Mouse (Mus musculus): ENCODE measurements around the gene Iffo1. TPM values are rescaled to one million over a fixed set of nuclear protein-coding genes. Genes with fewer than 3 reads are reported as not detected.

Iffo1 gene
- polyA plus RNA-seq, 1 experiment from 2014 or later = 7.0 TPM

Small RNA genes lying within 50 kb of the gene (microRNA-seq; reads per million reads assigned to microRNA genes)
- gene Mir3098 = 0.84 reads per million
- gene Mir7045 = not detected

Other genes with a start within 250 kb of the Iffo1 start
- 1.6 and 1.7 TPM in 2 replicates for gene Lag3, start 233.5 kb upstream of the Iffo1 start, polyA plus RNA-seq (2014; fragmentation: Nextera tagmentation; extraction: Ambion mirVana)
- 219 and 295 TPM in 2 replicates for gene Ptms, start 225.1 kb upstream of the Iffo1 start, polyA plus RNA-seq (2014; fragmentation: Nextera tagmentation; extraction: Ambion mirVana)
- 396 and 402 TPM in 2 replicates for gene Mlf2, start 213.9 kb upstream of the Iffo1 start, polyA plus RNA-seq (2014; fragmentation: Nextera tagmentation; extraction: Ambion mirVana)
- 144 and 162 TPM in 2 replicates for gene Cops7a, start 179.7 kb upstream of the Iffo1 start, polyA plus RNA-seq (2014; fragmentation: Nextera tagmentation; extraction: Ambion mirVana)
- 1.0 and 1.2 TPM in 2 replicates for gene Pianp, start 148.5 kb upstream of the Iffo1 start, polyA plus RNA-seq (2014; fragmentation: Nextera tagmentation; extraction: Ambion mirVana)
- gene Zfp384, start 136.1 kb upstream of the Iffo1 start, polyA plus RNA-seq (2014; fragmentation: Nextera tagmentation; extraction: Ambion mirVana) = 12.5 and 15.0 TPM in 2 replicates
- gene Ing4, start 105.5 kb upstream of the Iffo1 start, polyA plus RNA-seq (2014; fragmentation: Nextera tagmentation; extraction: Ambion mirVana) = 111 and 144 TPM in 2 replicates
- 14.0 and 14.7 TPM in 2 replicates for gene Acrbp, start 95.6 kb upstream of the Iffo1 start, polyA plus RNA-seq (2014; fragmentation: Nextera tagmentation; extraction: Ambion mirVana)
- 0.43 and 0.45 TPM in 2 replicates for gene Lpar5, start 77.3 kb upstream of the Iffo1 start, polyA plus RNA-seq (2014; fragmentation: Nextera tagmentation; extraction: Ambion mirVana)
- 72.1 and 106 TPM in 2 replicates for gene Chd4, start 49.3 kb upstream of the Iffo1 start, polyA plus RNA-seq (2014; fragmentation: Nextera tagmentation; extraction: Ambion mirVana)
- 58.2 and 67.2 TPM in 2 replicates for gene Nop2, start 13.3 kb upstream of the Iffo1 start, polyA plus RNA-seq (2014; fragmentation: Nextera tagmentation; extraction: Ambion mirVana)
- 2,196 and 2,293 TPM in 2 replicates for gene Gapdh, start 21.2 kb downstream of the Iffo1 start, polyA plus RNA-seq (2014; fragmentation: Nextera tagmentation; extraction: Ambion mirVana)
- 99.6 and 150 TPM in 2 replicates for gene Ncapd2, start 46.5 kb downstream of the Iffo1 start, polyA plus RNA-seq (2014; fragmentation: Nextera tagmentation; extraction: Ambion mirVana)
- gene Mrpl51, start 46.6 kb downstream of the Iffo1 start, polyA plus RNA-seq (2014; fragmentation: Nextera tagmentation; extraction: Ambion mirVana) = 203 and 238 TPM in 2 replicates
- 2.0 and 3.5 TPM in 2 replicates for gene Vamp1, start 70.3 kb downstream of the Iffo1 start, polyA plus RNA-seq (2014; fragmentation: Nextera tagmentation; extraction: Ambion mirVana)
- 2.0 and 4.5 TPM in 2 replicates for gene Tapbpl, start 86.6 kb downstream of the Iffo1 start, polyA plus RNA-seq (2014; fragmentation: Nextera tagmentation; extraction: Ambion mirVana)
- 1.5 and 2.0 TPM in 2 replicates for gene Cd27, start 91.8 kb downstream of the Iffo1 start, polyA plus RNA-seq (2014; fragmentation: Nextera tagmentation; extraction: Ambion mirVana)
- gene Tuba3a, start 140.8 kb downstream of the Iffo1 start, polyA plus RNA-seq (2014; fragmentation: Nextera tagmentation; extraction: Ambion mirVana) = 0.29 TPM in 1 of 2 replicates, not detected in the other
- gene Ltbr, start 168.6 kb downstream of the Iffo1 start, polyA plus RNA-seq (2014; fragmentation: Nextera tagmentation; extraction: Ambion mirVana) = 54.0 and 54.3 TPM in 2 replicates
- 2.5 and 3.3 TPM in 2 replicates for gene Scnn1a, start 175.4 kb downstream of the Iffo1 start, polyA plus RNA-seq (2014; fragmentation: Nextera tagmentation; extraction: Ambion mirVana)
- gene Tnfrsf1a, start 204.1 kb downstream of the Iffo1 start, polyA plus RNA-seq (2014; fragmentation: Nextera tagmentation; extraction: Ambion mirVana) = 67.1 and 69.3 TPM in 2 replicates
- gene Plekhg6, start 235.6 kb downstream of the Iffo1 start, polyA plus RNA-seq (2014; fragmentation: Nextera tagmentation; extraction: Ambion mirVana) = 3.8 and 6.1 TPM in 2 replicates

Data from kidney, embryonic 14.5 days (tissue).